Mouse (Mus musculus) gastrocnemius, postnatal 36 days (tissue): ENCODE data around the gene Cars. TPM values are rescaled to one million over a fixed set of nuclear protein-coding genes. Genes with fewer than 3 reads are reported as not detected.

ENCODE experiments used
- DNase-seq, 2 experiments: peaks; one replicate each; pipeline ENCODE4 v3.0.0; 2022
- intact Hi-C: fragments of 180-260 bp; cut with DNase I; formaldehyde crosslinking; loops from one replicate; pipeline ENCODE4 v1.15.1; 2025
- microRNA-seq, 2 experiments: library from miRNA; unstranded; fragments of <30 nt; microRNA quantifications; one replicate each; pipeline ENCODE4 v1.2.0; 2021
- total RNA-seq, 2 experiments: library from RNA; stranded (reverse); gene quantifications; 2 replicates each; pipeline ENCODE4 v1.2.3; 2021

Cars gene
- total RNA-seq, 2 experiments from 2014 or later = 33.9 to 38.6 TPM

GRCm38 (mm10) chr7:143519333-143519732 is 80.6 kb downstream of the Cars start:
- intact Hi-C loops = no loop called here
- DNase-seq = no peak

GRCm38 (mm10) chr7:143514416-143514768 is 85.5 kb downstream of the Cars start:
- intact Hi-C loops = no loop called here
- DNase-seq = no peak

DNA sequence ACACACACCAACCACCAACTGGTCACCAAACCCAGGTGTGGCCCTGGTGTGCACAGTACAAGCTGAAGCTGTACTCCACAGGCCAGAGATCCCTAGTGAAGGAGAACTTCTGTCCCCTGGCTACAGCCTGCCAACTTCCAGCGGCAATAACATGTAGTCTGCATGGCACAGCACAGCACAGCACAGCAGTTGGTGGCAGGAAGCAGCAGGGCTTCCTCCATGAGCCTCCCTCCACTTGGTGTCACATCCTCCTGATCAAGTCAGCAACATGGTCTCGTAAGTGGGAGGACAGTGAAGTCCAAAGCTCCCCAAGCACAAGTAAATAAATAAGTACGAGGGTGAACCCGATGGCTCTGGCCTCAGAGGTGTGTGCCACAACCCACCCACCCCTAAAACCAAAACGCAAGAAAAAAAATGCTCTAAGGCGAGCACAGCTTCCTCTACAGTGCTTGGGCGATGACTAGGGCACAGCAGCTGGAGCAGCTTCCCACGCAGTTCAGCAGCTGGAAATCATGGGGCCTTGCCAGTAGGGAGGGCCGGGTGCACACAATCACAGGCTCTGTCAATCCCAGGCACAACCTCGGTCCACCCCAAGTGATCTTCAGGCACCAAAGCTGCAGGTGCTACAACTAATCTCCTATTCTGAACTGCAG is 86.0 kb downstream of the Cars start:
- DNase-seq = no peak
- intact Hi-C loops = no loop called here

DNA sequence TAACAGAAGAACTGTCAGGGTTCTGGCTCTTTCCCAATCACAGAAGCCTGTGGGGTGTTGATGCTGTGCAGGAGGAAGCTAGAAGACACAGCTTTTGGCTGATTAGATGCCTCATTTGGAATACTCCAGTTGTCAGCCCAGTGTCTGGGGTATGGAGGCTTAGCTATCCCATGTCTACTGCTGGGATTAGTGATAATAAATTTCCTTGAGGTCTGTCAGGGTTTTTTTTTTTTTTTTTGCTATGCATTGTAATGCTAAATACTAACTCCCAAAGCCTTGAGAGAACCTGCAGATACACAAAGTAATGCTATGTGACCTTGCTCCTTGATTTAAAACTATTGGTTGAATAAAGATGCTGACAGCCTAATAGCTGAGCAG is 88.6 kb downstream of the Cars start:
- intact Hi-C loops = no loop called here

DNA sequence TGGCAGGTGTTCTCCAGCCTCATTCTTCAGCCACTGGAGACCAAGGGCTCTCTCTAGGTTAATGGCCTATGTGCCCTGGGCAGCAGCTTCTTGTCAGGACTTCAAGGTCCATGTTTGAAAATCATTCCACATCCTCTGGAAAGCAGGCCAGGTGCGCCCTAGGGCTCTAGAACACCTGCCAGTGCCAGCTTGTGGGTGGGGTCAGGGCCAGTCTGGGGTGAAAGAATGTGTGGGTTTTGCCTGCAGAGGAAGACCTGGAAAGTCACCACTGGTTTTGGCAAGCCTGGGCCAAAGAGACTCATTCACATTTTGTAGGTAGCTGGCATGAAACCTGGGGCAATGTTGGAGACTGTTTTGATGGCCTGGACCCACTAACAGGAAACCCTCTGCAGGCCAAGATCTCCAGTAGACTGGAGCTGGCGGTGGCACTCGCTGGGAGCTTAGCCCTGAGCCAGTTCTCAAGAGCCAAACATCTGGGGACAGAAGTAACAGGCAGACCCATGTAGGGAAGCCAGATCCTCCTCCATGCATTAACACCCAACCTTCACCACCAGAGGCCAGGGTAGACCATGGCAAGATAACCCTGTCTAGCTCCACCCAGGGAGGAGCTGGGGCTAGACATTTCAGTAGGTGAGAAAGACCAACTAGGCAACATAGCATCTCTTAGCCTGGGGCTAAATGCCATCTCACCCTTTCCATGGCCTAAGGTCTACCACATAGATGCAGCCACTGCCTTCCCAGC is 89.1 kb downstream of the Cars start:
- no peak for DNase-seq
- intact Hi-C loops = no loop called here

More for the DNA sequence above, 88.6 kb downstream of the Cars start:
- DNase-seq = no peak

GRCm38 (mm10) chr7:143509566-143509965 is 90.3 kb downstream of the Cars start:
- intact Hi-C loops = no loop called here
- DNase-seq = no peak

Small RNAs within 50 kb of the gene (microRNA-seq; reads per million reads assigned to microRNA genes)
- 0 to 0.74 reads per million in 2 experiments for gene Mir7064

Other genes starting within 250 kb of the Cars start
- 10 to 100 TPM; 43.2 to 98.2 TPM for gene Cdkn1c, start 139.0 kb downstream of the Cars start, total RNA-seq
- gene Slc22a18, start 126.4 kb downstream of the Cars start, total RNA-seq = under 1 TPM in 1 of 2 experiments, not detected in 1; 0.25 TPM
- not detected for gene Phlda2, start 96.9 kb downstream of the Cars start, total RNA-seq
- 100 to 1,000 TPM; 167 to 189 TPM for gene Nap1l4, start 51.0 kb downstream of the Cars start, total RNA-seq
- gene Tnfrsf26, start 28.6 kb upstream of the Cars start, total RNA-seq = under 1 TPM; 0.10 to 0.20 TPM
- 1 to 10 TPM; 1.5 to 2.0 TPM for gene Tnfrsf22, start 49.6 kb upstream of the Cars start, total RNA-seq
- 1 to 10 TPM; 2.7 to 3.3 TPM for gene Tnfrsf23, start 85.8 kb upstream of the Cars start, total RNA-seq
- gene Osbpl5, start 156.9 kb upstream of the Cars start, total RNA-seq = 10 to 100 TPM; 14.6 to 15.2 TPM
- gene Mrgprg, start 166.9 kb upstream of the Cars start, total RNA-seq = not detected
- under 1 TPM; 0.43 to 0.54 TPM for gene Mrgpre, start 184.4 kb upstream of the Cars start, total RNA-seq
- gene Nadsyn1, start 222.8 kb upstream of the Cars start, total RNA-seq = 1 to 10 TPM; 3.6 to 3.9 TPM
- gene Dhcr7, start 223.1 kb upstream of the Cars start, total RNA-seq = 1 to 10 TPM; 4.4 to 4.6 TPM